Mouse (Mus musculus) erythroblast, embryonic 14.5 days (primary cell): ENCODE measurements around the gene Thsd4. TPM values are rescaled to one million over a fixed set of nuclear protein-coding genes. Genes with fewer than 3 reads are reported as not detected.

Experiments used
- H3K27me3 ChIP-seq: 2 replicates; pipeline ENCODE4 v1.6.1; 2012; ENCODE audit warnings: inconsistent platforms; ENCODE audit not compliant: control insufficient read depth
- H3K36me3 ChIP-seq: 2 replicates; pipeline ENCODE4 v1.6.1; 2012; ENCODE audit warnings: mild to moderate bottlenecking, inconsistent platforms; ENCODE audit not compliant: control insufficient read depth
- H3K4me1 ChIP-seq: 2 replicates; pipeline ENCODE4 v1.6.1; 2012; ENCODE audit warnings: inconsistent platforms; ENCODE audit not compliant: control insufficient read depth
- H3K4me3 ChIP-seq: replicated peaks from 2 replicates; pipeline ENCODE3; 2012; ENCODE audit warnings: moderate library complexity, mild to moderate bottlenecking, inconsistent platforms
- H3K9me3 ChIP-seq: 2 replicates; pipeline ENCODE4 v1.6.1; 2012; ENCODE audit warnings: low read length, inconsistent platforms, mixed read lengths; ENCODE audit not compliant: control insufficient read depth
- GATA1 ChIP-seq: IDR thresholded peaks from 2 replicates; pipeline ENCODE4 v1.6.1; 2012; ENCODE audit warnings: low read length, inconsistent platforms, mixed read lengths
- TAL1 ChIP-seq: IDR thresholded peaks from 3 replicates; pipeline ENCODE4 v1.6.1; 2012; ENCODE audit warnings: low read length, inconsistent platforms, mixed read lengths
- polyA plus RNA-seq: library from polyadenylated mRNA; stranded (reverse); fragments of >175 nt; gene quantifications from 2 replicates; pipeline ENCODE4 v1.2.3, GENCODE M21; 2012

Thsd4 gene
- polyA plus RNA-seq, 1 experiment = 0.01 TPM

DNA sequence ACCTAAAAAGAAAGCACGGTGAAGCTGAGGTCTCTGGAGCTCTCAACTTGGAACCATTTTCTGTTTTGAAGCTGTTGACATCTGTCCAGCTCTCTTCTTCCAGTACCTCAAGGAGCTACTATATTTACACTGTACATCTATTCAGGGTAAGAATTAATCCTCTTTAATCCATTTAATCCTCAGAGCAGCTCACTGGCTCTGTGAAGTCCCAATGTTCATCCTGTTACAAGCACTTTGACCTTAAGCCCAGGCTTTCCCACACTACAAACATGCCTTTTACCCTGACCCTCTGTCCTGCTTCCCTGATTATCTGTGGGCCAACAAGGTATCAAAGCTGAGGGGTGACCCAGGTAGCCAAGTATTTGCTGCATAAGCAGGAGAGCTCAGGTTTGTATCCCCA lies 427.6 kb downstream of the Thsd4 start:
- TF ChIP-seq GATA1 (no peak), TAL1 (no peak)
- no peak overlapping the region for H3K4me3 ChIP-seq
- no peaks in the 10 kb centered on the region for H3K36me3 ChIP-seq
- H3K4me1 ChIP-seq = no peaks in the 10 kb centered on the region
- H3K9me3 ChIP-seq = no peaks in the 10 kb centered on the region
- no peaks in the 10 kb centered on the region for H3K27me3 ChIP-seq

DNA sequence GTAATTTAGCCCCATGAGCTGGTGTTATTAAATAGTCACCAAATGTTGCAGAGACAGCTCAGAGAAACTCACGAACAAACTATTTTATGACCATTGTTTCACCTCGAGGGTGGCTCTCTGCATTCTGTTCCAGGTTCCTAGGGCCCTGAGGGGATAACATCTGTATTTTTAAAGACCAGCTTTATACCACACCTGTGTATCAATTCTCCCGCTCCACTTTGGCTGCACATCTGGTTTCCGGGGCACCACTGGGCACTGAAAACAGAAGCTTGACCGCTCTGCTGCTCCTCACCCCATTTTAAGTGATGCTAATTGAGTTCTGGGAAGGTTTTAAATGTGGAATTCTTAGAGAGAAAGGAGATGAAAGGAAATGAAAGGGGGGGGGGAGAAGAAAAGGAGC lies 429.4 kb downstream of the Thsd4 start:
- no peaks in the 10 kb centered on the region for H3K9me3 ChIP-seq
- no peaks in the 10 kb centered on the region for H3K27me3 ChIP-seq
- no peak for TF ChIP-seq TAL1
- no peak for TF ChIP-seq GATA1
- H3K4me3 ChIP-seq = no peak overlapping the region
- no peaks in the 10 kb centered on the region for H3K4me1 ChIP-seq
- no peaks in the 10 kb centered on the region for H3K36me3 ChIP-seq

DNA sequence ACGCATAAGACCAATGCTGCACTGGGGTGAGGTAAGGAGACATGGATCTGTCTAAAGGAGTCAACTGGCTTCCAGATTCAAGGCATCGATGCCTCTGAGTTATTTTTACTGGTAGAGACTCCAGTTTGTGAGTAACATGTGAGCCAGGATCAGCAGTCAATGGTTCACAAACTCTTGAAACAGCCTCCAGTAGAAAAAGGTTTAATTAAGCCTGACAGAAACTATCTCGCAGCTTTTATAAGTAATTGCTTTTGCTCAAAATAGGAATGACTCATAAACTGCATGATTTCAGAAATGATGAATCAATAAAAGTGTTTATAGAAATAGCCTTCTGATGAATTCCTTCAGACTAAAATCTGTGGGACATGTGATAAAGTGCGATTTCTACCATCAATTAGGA lies 432.4 kb downstream of the Thsd4 start:
- Histone ChIP-seq H3K4me3 (no peak overlapping the region), H3K36me3 (no peaks in the 10 kb centered on the region), H3K27me3 (no peaks in the 10 kb centered on the region), H3K4me1 (no peaks in the 10 kb centered on the region), H3K9me3 (no peaks in the 10 kb centered on the region)
- TF ChIP-seq TAL1 (no peak), GATA1 (no peak)

DNA sequence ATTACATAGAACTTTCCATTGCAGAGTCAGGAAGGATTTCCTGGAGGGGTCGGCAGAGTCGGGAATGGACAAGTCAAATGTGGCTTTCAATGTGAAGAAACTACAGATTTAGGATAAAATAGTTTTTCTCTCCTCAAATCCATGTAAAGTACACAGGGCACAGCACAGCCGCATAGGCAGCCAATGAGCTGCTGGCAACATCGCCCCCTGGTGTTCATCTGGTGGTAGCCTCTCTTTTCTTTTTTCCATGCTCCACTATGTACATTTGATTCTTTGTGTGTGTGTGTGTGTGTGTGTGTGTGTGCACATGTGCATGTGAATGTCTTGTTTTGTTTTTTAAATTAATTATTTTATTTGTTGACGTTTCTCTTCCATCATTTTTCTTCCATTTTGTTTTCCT lies 433.7 kb downstream of the Thsd4 start:
- Histone ChIP-seq H3K9me3 (no peaks in the 10 kb centered on the region), H3K4me3 (no peak overlapping the region), H3K4me1 (no peaks in the 10 kb centered on the region), H3K27me3 (no peaks in the 10 kb centered on the region), H3K36me3 (no peaks in the 10 kb centered on the region)
- TF ChIP-seq TAL1 (no peak), GATA1 (no peak)

DNA sequence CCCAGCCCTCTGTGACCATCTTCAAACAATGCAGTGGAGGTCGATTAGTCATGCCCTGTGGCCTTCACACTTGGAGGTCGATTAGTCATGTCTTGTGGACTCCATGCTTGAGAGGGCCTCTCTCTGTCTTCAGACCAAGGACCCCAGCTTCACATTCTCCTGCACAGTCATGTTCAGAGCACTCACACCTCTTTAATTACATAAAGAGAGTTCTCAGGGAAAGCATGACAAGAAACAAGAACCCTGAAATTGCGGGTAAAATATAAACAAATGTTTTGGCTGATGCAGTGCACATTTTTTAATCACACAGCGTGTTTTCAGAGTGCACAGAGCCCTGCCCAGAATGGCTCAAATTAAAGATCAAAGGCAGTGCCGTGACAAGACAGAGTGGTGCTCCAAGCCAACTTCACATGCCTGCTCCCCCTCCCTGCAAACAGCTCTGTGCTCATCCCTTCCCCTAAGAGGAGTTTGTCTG lies 439.7 kb downstream of the Thsd4 start:
- Histone ChIP-seq H3K4me1 (no peaks in the 10 kb centered on the region), H3K36me3 (no peaks in the 10 kb centered on the region), H3K27me3 (no peaks in the 10 kb centered on the region), H3K4me3 (no peak overlapping the region), H3K9me3 (no peaks in the 10 kb centered on the region)
- TF ChIP-seq GATA1 (no peak), TAL1 (no peak)

DNA sequence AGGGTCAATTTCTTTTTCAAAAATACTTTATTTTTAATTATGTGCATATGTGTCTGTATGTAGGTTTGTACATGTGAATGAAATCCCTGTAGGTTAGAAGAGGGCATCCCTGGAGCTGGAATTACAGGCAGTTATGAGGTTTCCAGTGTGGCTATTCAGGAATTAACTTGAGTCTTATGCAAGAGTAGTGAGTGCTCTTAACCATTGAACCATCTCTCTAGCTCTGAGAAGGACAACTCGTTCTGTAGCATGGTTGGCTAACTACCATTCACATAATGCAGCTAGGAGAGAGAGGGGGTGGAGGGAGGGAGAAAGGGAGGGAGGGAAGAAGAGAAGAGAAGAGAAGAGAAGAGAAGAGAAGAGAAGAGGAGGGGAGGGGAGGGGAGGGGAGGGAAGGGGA lies 444.1 kb downstream of the Thsd4 start:
- TF ChIP-seq TAL1 (no peak), GATA1 (no peak)
- Histone ChIP-seq H3K27me3 (no peaks in the 10 kb centered on the region), H3K4me1 (no peaks in the 10 kb centered on the region), H3K4me3 (no peak overlapping the region), H3K9me3 (no peaks in the 10 kb centered on the region), H3K36me3 (no peaks in the 10 kb centered on the region)

DNA sequence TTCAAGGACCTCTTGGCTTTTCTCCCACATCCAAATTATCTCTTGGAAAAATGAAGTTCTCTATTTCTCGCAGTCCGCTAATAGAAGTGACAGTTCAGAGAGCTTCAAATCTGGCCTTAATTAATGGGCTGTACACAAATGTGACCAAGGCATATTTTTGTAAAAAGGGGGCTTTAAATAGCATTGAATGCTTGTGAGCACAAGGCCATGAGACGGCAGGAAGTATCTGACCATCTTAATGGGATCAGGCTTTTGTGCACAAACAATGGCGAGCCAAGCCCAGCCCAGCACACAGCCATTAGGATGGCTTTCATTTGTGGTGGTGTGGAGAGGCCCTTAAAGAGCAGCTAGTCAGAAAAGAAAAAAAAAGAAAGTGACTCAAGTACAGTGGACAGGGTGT lies 445.4 kb downstream of the Thsd4 start:
- TF ChIP-seq TAL1 (no peak), GATA1 (no peak)
- Histone ChIP-seq H3K27me3 (no peaks in the 10 kb centered on the region), H3K9me3 (no peaks in the 10 kb centered on the region), H3K36me3 (no peaks in the 10 kb centered on the region), H3K4me1 (no peaks in the 10 kb centered on the region), H3K4me3 (no peak overlapping the region)

DNA sequence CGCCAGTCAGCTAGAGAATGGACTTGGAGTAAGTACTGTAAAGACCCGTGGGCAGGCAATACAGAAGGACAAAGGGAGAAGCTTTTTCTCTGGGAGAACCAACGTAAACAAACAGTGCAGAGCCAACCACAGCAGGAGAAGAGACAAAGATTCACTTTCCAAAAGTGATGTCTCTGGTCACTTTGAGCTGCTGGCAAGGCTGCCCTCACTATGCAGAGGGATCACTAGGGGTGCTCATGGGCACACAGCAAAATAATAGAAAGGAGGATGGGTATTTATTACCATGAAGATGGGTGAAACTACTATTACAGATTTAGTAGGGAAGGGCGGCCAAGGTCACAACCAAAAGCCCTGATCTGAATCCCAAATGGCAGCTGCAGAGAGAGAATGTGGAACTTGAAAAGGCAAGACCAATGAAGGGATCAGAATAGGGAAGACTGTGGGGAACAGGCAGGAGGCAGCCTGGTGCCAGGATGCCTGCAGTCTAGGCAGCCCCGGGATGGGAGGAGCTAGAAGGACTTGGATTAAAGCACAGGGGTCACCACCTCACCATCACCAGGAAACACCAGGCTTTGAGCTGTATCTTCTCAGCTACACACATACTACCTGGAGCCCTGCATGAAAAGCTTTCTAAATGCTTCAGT lies 450.1 kb downstream of the Thsd4 start:
- no peaks in the 10 kb centered on the region for H3K27me3 ChIP-seq
- TF ChIP-seq TAL1 = no peak
- no peak for TF ChIP-seq GATA1
- no peaks in the 10 kb centered on the region for H3K36me3 ChIP-seq
- no peaks in the 10 kb centered on the region for H3K4me1 ChIP-seq
- H3K9me3 ChIP-seq = no peaks in the 10 kb centered on the region
- no peak overlapping the region for H3K4me3 ChIP-seq

DNA sequence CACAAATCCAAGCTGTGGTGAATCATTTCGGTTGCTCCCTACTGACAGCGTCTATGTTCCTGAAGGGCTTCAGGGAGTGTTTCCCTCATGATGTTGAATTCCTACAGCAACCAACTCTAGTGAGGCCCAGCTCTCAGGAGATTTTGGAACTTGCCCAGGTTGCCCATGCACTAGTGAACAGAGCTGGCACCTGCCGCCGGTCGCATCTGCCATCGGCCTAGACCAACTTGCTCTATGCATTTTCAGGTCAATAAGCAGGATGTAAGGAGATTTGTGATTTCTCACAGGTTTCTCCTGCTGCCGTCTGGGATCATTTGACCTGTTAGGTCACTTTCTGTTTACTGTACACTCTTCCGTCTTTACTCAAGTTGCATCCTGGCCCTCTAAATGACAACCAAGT lies 454.6 kb downstream of the Thsd4 start:
- H3K4me1 ChIP-seq = no peaks in the 10 kb centered on the region
- TF ChIP-seq GATA1 = no peak
- TF ChIP-seq TAL1 = no peak
- H3K4me3 ChIP-seq = no peak overlapping the region
- H3K27me3 ChIP-seq = no peaks in the 10 kb centered on the region
- H3K36me3 ChIP-seq = no peaks in the 10 kb centered on the region
- no peaks in the 10 kb centered on the region for H3K9me3 ChIP-seq

DNA sequence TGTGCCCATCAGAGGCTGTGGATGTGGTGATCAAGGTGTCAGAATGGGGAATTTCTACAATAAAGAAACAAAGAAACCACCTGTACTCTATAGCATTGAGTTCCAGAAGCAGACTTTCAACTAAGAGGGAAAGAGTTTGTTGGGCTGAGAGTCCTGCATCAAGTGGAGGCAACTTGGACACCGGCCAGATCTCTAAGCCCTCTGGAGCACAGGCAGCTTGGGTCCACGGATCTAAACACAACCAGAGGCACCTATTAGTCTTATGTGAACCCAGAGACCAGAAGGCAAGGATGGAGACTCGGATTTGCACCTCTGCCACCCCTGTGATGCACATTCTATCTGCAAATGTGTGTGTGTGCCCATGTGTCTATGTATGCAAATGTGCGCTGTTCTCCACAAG lies 456.7 kb downstream of the Thsd4 start:
- Histone ChIP-seq H3K4me3 (no peak overlapping the region), H3K36me3 (no peaks in the 10 kb centered on the region), H3K4me1 (no peaks in the 10 kb centered on the region), H3K27me3 (no peaks in the 10 kb centered on the region), H3K9me3 (no peaks in the 10 kb centered on the region)
- no peak for TF ChIP-seq GATA1
- TF ChIP-seq TAL1 = no peak
